Mouse (Mus musculus) erythroblast, embryonic 14.5 days (primary cell): Measurements from ENCODE around the gene Adcy1. TPM values are rescaled to one million over a fixed set of nuclear protein-coding genes. Genes with fewer than 3 reads are reported as not detected.

ENCODE experiments used
- H3K27me3 ChIP-seq: 2 replicates; pipeline ENCODE4 v1.6.1; 2012; ENCODE audit warnings: inconsistent platforms; ENCODE audit not compliant: control insufficient read depth
- H3K36me3 ChIP-seq: 2 replicates; pipeline ENCODE4 v1.6.1; 2012; ENCODE audit warnings: mild to moderate bottlenecking, inconsistent platforms; ENCODE audit not compliant: control insufficient read depth
- H3K4me1 ChIP-seq: 2 replicates; pipeline ENCODE4 v1.6.1; 2012; ENCODE audit warnings: inconsistent platforms; ENCODE audit not compliant: control insufficient read depth
- H3K4me3 ChIP-seq: replicated peaks from 2 replicates; pipeline ENCODE3; 2012; ENCODE audit warnings: moderate library complexity, mild to moderate bottlenecking, inconsistent platforms
- H3K9me3 ChIP-seq: 2 replicates; pipeline ENCODE4 v1.6.1; 2012; ENCODE audit warnings: low read length, inconsistent platforms, mixed read lengths; ENCODE audit not compliant: control insufficient read depth
- GATA1 ChIP-seq: IDR thresholded peaks from 2 replicates; pipeline ENCODE4 v1.6.1; 2012; ENCODE audit warnings: low read length, inconsistent platforms, mixed read lengths
- TAL1 ChIP-seq: IDR thresholded peaks from 3 replicates; pipeline ENCODE4 v1.6.1; 2012; ENCODE audit warnings: low read length, inconsistent platforms, mixed read lengths
- polyA plus RNA-seq: library from polyadenylated mRNA; stranded (reverse); fragments of >175 nt; gene quantifications from 2 replicates; pipeline ENCODE4 v1.2.3, GENCODE M21; 2012

Gene Adcy1
- polyA plus RNA-seq, 1 experiment: under 0.01 TPM

DNA sequence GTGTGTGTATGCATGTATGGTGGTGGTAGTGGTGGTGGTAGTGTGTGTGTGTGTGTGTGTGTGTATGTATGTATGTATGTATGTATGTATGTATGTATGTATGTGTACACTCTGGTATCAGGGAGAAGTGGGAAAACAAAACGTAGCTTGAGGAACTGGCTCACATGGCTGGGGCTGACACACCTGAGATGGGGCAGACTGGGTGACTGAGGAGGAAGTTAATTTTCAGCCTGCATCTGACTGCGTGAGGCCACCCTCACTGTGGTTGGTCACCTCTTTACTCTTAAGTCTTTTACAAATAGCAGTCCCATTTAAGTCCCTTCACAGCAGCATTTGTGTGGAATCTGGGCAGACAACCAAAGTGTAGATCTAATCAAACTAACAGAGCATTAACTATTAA is 116.0 kb downstream of the Adcy1 start:
- H3K36me3 ChIP-seq: no peaks in the 10 kb centered on the region
- H3K4me3 ChIP-seq: no peak overlapping the region
- TF ChIP-seq TAL1 (no peak), GATA1 (no peak)
- H3K4me1 ChIP-seq: no peaks in the 10 kb centered on the region
- no peaks in the 10 kb centered on the region for H3K9me3 ChIP-seq
- H3K27me3 ChIP-seq: no peaks in the 10 kb centered on the region

DNA sequence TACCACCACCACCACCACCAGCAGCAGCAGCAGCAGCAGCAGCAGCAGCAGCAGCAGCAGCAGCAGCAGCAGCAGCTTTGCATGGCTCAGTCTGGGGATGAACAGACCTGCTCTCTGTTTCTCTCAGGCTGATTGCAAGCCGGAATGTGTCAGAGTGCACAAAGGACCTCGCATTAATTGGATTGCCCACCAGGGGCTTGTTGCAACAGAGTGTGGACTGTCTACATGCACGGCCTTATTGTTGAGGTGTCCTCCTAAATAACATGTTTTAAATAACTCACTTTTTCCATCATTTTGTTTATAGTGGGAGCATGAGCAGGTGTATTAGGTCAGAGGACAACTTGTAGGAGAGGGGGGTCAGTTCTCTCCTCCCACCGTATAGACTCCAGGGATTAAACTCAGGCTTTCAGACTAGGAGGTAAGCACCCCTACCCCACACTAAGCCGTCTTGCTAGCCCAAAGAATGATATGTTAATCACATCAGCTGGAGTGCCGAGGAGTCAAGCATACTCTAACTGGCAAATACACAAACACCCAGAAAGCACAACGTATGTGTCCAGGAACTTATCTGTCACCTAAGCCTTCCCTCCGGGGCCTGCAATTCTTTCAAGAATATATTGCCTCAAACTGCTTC is 119.2 kb downstream of the Adcy1 start:
- no peaks in the 10 kb centered on the region for H3K4me1 ChIP-seq
- H3K4me3 ChIP-seq: no peak overlapping the region
- H3K27me3 ChIP-seq: no peaks in the 10 kb centered on the region
- no peaks in the 10 kb centered on the region for H3K36me3 ChIP-seq
- H3K9me3 ChIP-seq: no peaks in the 10 kb centered on the region
- TF ChIP-seq TAL1 (no peak), GATA1 (no peak)

DNA sequence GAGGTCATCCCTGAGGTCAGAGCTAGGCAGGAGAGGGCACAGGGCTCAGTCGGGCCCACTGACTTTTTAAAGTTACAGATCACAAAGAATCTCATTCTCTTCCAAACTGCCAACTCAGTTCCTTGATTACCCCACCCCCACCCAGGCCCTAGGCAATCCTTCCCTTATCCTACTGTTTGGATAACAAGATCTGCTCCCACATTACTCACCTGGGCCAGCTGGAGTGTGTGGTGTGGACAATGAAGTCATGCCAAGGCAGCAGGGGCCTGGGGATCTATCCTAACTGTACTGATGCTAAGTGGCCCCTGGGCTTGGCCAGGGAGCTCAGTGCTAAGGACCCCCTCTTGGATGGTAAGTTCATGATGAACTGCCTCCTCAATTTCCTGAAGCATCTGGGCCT is 121.1 kb downstream of the Adcy1 start:
- no peaks in the 10 kb centered on the region for H3K27me3 ChIP-seq
- TF ChIP-seq TAL1: no peak
- no peak for TF ChIP-seq GATA1
- H3K4me3 ChIP-seq: no peak overlapping the region
- no peaks in the 10 kb centered on the region for H3K9me3 ChIP-seq
- no peaks in the 10 kb centered on the region for H3K4me1 ChIP-seq
- H3K36me3 ChIP-seq: no peaks in the 10 kb centered on the region

DNA sequence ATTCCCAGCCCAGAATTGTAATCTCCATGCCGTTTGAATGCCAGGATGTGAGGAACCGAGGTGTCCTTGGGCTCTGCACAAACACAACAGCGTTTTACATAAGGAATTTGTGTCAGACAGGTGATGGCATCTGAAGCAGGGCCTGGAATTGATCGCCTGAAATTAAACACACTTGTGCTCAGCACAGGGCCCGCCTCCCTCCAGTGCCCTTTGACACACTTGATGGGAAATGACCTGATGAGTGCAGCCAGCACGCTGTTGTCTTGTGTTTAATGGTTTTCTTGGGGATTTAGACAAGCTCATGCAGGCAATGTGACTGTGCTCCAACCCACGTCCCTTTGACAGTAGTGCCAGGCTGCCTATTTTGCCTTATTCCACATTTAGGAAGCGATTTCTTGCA is 124.2 kb downstream of the Adcy1 start:
- Histone ChIP-seq H3K27me3 (no peaks in the 10 kb centered on the region), H3K4me1 (no peaks in the 10 kb centered on the region), H3K4me3 (no peak overlapping the region), H3K9me3 (no peaks in the 10 kb centered on the region), H3K36me3 (no peaks in the 10 kb centered on the region)
- no peak for TF ChIP-seq GATA1
- no peak for TF ChIP-seq TAL1

DNA sequence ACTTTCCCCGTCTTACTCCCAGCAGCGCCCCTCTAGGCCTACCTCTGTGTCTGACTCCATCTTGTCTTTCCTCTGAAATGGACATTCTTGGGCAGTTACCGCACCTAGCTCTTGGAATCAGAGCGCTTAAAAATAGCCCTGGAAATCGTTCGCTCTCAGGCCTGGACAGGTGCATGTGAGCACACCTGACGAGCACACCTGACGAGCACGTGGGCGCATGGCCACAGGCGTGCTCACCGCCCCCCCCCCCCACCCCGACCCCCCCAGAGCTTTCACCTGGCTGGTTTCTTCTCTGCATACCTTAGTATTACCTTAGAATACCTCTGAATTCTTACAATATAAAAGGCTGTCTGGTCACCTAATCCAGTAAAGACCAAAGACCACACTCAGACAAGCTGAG is 125.2 kb downstream of the Adcy1 start, which contains the start of gene Gm11985:
Gene Gm11985, minus strand, starts transcription at position 101 of the 400 bp plus-strand sequence.
- TF ChIP-seq GATA1: no peak
- TF ChIP-seq TAL1: no peak
- Histone ChIP-seq H3K9me3 (no peaks in the 10 kb centered on the region; the same call in 1 of the 2 replicates), H3K4me3 (no peak within 1 kb of the TSS), H3K36me3 (no peaks in the 10 kb centered on the region), H3K27me3 (no peaks in the 10 kb centered on the region), H3K4me1 (no peaks in the 10 kb centered on the region)

DNA sequence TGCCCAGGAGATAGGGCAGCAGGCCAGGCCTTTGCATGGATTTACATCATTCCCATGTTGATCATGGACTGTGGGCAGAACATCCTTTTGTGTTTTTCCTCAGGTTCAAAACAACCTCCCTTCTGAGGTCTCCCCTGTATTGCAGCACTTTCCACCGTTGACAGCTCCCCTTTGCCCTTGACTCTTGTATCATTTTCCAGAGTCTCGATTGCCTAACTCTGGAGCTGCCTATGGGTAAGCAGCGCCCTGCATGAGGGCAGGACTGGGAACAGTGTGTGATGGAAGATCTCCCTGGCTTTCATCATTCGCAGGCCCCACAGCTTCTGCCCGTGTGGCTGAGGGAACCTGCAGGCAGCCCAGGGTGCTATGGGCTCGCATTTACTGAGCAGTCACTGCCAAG is 129.4 kb downstream of the Adcy1 start:
- Histone ChIP-seq H3K4me3 (no peak overlapping the region), H3K36me3 (no peaks in the 10 kb centered on the region), H3K4me1 (no peaks in the 10 kb centered on the region), H3K27me3 (no peaks in the 10 kb centered on the region), H3K9me3 (peaks cover 2% of the 10 kb centered on the region; the same call in 1 of the 2 replicates)
- no peak for TF ChIP-seq TAL1

DNA sequence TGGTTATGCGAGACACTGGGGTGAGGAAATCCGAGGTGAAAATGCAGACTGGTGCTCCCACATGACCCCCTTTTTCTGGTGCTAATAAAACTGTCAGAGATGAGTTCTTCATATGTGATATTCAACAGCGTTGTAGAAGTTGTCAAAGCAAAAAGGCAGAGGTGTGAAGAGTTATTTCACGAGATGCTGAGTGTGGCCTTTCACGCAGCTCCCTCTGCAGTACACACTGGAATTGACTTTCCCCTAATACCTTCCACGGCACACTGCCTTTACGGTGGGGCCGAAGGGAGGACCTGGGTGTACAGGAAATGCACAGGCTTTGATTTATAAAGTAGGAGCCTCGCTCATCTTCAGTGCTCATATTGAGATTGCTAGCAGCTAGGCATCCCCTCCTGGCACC is 129.8 kb downstream of the Adcy1 start:
- no peak overlapping the region for H3K4me3 ChIP-seq
- H3K27me3 ChIP-seq: no peaks in the 10 kb centered on the region
- no peaks in the 10 kb centered on the region for H3K36me3 ChIP-seq
- H3K9me3 ChIP-seq: peaks cover 2% of the 10 kb centered on the region; the same call in 1 of the 2 replicates
- no peak for TF ChIP-seq GATA1
- TF ChIP-seq TAL1: no peak
- H3K4me1 ChIP-seq: no peaks in the 10 kb centered on the region

DNA sequence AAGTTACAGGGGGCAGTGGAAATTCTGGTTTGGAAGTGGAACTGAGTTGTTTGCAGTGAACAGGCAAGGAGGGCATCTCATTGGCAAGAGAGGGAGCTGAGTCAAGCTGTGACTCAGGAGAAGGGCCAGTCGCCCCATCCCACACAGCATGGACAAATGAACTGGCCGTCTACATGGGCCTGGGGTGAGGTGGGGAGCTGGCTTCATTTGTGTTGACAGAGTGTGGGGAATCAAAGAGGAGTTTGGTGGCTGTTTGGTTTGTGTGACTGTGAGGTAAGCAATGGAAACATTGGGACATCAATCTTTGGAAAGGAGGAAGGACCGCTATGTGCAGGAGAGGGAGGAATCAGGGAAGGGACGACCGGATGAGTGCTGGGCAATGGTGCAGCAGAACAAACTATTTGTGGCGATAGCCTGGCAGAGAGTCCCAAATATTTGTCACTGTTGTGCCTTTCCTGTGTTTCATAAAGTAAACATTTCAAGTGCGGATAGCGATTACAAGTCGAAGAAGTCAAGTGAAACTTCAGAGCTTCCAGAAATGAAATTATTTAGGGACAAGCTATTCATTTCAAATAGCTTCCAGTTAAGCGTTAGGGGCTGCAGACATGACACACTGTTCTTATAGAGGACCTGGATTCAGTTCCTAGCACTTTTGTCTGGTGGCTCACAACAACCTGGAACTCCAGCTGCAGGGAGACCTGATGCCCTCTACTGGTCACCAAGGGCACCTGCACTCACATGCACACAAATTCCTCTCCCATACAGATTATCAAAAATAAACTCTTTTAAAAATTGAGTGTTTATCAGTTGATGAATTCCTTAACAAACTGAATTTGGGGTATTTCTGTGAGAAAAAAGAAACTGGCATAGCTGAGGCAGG is 131.4 kb downstream of the Adcy1 start:
- H3K27me3 ChIP-seq: no peaks in the 10 kb centered on the region
- H3K4me3 ChIP-seq: no peak overlapping the region
- no peaks in the 10 kb centered on the region for H3K36me3 ChIP-seq
- no peak for TF ChIP-seq GATA1
- TF ChIP-seq TAL1: no peak
- peaks cover 2% of the 10 kb centered on the region; the same call in 1 of the 2 replicates for H3K9me3 ChIP-seq
- H3K4me1 ChIP-seq: no peaks in the 10 kb centered on the region

DNA sequence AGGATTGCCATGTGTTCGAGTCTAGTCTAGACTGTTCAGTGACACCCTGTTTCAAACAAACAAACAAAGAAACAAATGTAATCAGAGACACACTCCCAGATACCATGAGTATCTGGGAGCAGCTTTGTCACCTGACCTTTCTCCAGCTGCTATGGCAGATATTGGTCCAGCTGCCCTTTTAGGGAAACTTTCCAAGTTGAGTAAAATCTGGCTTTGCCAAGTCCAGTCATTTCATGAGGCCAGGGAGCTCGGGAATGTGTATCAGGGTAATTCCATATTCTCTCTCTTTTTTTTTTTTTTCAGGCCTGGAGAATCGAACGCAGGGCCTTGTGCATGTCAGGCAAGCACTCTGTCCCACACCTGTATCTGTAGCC is 132.0 kb downstream of the Adcy1 start:
- Histone ChIP-seq H3K36me3 (no peaks in the 10 kb centered on the region), H3K9me3 (peaks cover 2% of the 10 kb centered on the region; the same call in 1 of the 2 replicates), H3K4me3 (no peak overlapping the region), H3K4me1 (no peaks in the 10 kb centered on the region), H3K27me3 (no peaks in the 10 kb centered on the region)
- no peak for TF ChIP-seq GATA1
- TF ChIP-seq TAL1: no peak
